Mouse (Mus musculus) neural tube, embryonic 14.5 days (tissue): Measurements from ENCODE around the gene Ubap1. TPM values are rescaled to one million over a fixed set of nuclear protein-coding genes. Genes with fewer than 3 reads are reported as not detected.

Experiments
- ATAC-seq: fragments of 200-750 bp; cut with Nextera tagmentation; 2 replicates; pipeline ENCODE4 v1.8.0; 2017; ENCODE audit warnings: low read depth, mild to moderate bottlenecking, moderate TSS enrichment, moderate library complexity
- H3K27ac ChIP-seq: fragments of 300-500 bp; sonication (generic); 2 replicates; pipeline ENCODE4 v1.5.1; 2014; ENCODE audit warnings: low read depth, mild to moderate bottlenecking, control low read depth, low read length, moderate library complexity, mixed read lengths
- H3K27me3 ChIP-seq: fragments of 300-500 bp; sonication (generic); 2 replicates; pipeline ENCODE4 v1.6.1; 2014; ENCODE audit warnings: low read length; ENCODE audit not compliant: control insufficient read depth, insufficient read depth
- H3K36me3 ChIP-seq: fragments of 300-500 bp; sonication (generic); 2 replicates; pipeline ENCODE4 v1.6.1; 2014; ENCODE audit warnings: low read length, mixed read lengths; ENCODE audit not compliant: control insufficient read depth, insufficient read depth
- H3K4me1 ChIP-seq: fragments of 300-500 bp; sonication (generic); 2 replicates; pipeline ENCODE4 v1.6.1; 2014; ENCODE audit warnings: low read length; ENCODE audit not compliant: control insufficient read depth, insufficient read depth
- H3K4me2 ChIP-seq: fragments of 300-500 bp; sonication (generic); 2 replicates; pipeline ENCODE4 v1.6.1; 2014; ENCODE audit warnings: mild to moderate bottlenecking, low read depth, low read length, control low read depth
- H3K4me3 ChIP-seq: fragments of 300-500 bp; sonication (generic); 2 replicates; pipeline ENCODE4 v1.5.1; 2014; ENCODE audit warnings: low read depth, low read length, control low read depth, mixed read lengths
- H3K9ac ChIP-seq: fragments of 300-500 bp; sonication (generic); replicated peaks from 2 replicates; pipeline ENCODE4 v1.6.1; 2014; ENCODE audit warnings: low read depth, mild to moderate bottlenecking, control low read depth, low read length, mixed read lengths
- H3K9me3 ChIP-seq: fragments of 300-500 bp; sonication (generic); 2 replicates; pipeline ENCODE4 v1.6.1; 2016; ENCODE audit warnings: low read length; ENCODE audit not compliant: control insufficient read depth
- WGBS: fragments of 180-500 bp; shearing (Covaris S2); extraction: QIAGEN DNeasy Blood & Tissue Kit; methylation state at CpG from one replicate; pipeline ENCODE4 v1.1.7; 2014; 5-methylcytosine and 5-hydroxymethylcytosine counted together
- polyA plus RNA-seq: library from polyadenylated mRNA; unstranded; fragments of >200 nt; fragmentation: Nextera tagmentation; extraction: Ambion mirVana; gene quantifications from 2 replicates; pipeline ENCODE4 v1.2.1, GENCODE M21; 2014

Gene Ubap1
- polyA plus RNA-seq, 1 experiment from 2014 or later: 66.8 TPM

DNA sequence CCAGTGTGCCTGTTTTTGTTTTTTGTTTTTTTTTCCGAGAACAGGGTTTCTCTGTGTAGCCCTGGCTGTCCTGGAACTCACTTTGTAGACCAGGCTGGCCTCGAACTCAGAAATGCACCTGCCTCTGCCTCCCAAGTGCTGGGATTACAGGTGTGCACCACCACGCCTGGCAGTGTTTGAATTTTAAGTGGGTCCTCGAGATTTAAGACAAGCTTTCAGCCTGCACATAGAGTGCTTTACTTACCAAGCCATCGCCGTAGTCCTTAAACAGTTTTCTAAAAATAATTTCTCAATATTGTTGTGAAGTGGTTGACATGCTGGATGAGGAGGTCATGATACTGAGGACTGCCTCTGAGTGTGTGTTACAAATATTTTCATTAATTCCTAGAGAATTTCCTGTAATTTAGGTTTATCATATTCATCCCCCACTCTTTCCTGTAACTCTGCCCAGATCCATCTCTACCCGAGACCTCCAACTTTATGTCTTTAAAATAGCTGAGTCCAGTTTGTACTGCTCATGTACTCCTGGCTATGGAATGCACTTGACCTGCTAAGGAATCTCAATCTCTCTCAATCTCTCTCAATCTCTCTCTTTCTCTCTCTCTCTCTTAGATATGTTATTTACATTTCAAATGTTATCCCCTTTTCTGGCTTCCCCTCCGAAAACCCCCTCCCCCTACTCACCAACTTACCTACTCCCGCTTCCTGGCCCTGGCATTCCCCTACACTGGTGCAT lies 21.1 kb downstream of the Ubap1 start:
- no peak overlapping the region for H3K4me3 ChIP-seq
- peaks cover 12% of the 10 kb centered on the region for H3K36me3 ChIP-seq
- H3K4me1 ChIP-seq: no peaks in the 10 kb centered on the region
- no peak overlapping the region for H3K27ac ChIP-seq
- H3K9me3 ChIP-seq: no peaks in the 10 kb centered on the region
- no peak overlapping the region for H3K4me2 ChIP-seq
- WGBS: 96% methylated on average over 9 of the region's 9 CpGs
- H3K27me3 ChIP-seq: no peaks in the 10 kb centered on the region
- no peak overlapping the region for H3K9ac ChIP-seq
- ATAC-seq: no peak

DNA sequence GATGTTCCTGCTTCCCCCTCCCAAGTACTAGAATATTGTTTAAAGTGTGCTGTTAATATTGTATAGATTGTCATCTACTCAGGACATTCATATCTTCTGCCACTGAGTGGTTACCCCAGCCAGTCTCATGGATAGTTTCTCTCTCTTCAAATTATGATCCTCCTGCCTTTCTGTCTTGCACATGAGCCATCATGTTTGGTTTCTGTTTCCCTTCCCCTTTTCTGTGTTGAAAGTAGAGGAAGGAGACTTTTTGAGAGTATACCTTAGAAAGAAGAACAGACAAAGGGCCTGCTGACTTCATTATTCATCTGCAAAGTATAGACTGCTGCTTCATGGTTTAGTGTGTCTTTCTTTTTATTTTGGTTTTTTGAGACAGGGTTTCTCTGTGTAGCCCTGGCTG lies 28.8 kb downstream of the Ubap1 start:
- Histone ChIP-seq H3K27me3 (no peaks in the 10 kb centered on the region), H3K4me2 (no peak overlapping the region), H3K4me1 (no peaks in the 10 kb centered on the region), H3K4me3 (no peak overlapping the region), H3K9ac (no peak overlapping the region), H3K36me3 (peaks cover 20% of the 10 kb centered on the region; the same call in 1 of the 2 replicates), H3K9me3 (no peaks in the 10 kb centered on the region), H3K27ac (no peak overlapping the region)
- ATAC-seq: no peak

DNA sequence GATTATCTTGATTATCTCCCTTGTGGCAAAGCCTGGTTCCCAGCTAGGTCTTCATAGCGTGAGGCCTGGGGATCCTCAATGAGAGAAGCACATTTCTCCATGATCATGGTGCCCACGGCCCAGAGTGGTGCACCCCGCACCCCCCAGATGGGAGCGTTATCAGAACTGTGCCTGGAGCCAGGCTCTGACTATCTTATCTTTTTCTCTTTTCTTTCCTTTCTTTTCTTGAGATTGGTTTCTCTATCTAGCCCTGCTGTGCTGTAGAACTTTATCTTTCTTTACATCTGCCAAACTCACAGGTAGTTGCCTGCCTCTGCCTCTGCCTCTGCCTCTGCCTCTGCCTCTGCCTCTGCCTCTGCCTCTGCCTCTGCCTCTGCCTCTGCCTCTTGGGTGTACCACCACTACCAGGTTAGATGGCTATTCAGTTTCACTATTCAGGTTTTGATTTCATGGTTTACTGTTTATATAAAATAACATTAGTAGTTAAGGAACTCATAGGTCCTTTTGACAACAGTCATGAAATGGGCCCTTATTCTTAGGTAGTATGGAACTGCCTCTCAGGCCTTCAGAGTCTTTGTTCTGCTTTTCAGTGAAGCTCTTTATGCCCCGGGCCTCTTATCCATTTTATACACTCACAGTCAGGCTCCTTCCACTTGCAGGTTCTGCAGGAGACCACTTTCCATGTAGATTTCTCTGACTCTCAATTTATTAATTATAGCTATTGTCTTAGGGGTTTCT lies 32.6 kb downstream of the Ubap1 start:
- Histone ChIP-seq H3K4me1 (no peaks in the 10 kb centered on the region), H3K4me3 (no peak overlapping the region), H3K27ac (no peak overlapping the region), H3K9me3 (no peaks in the 10 kb centered on the region), H3K9ac (no peak overlapping the region), H3K4me2 (no peak overlapping the region), H3K36me3 (peaks cover 18% of the 10 kb centered on the region; the same call in 1 of the 2 replicates), H3K27me3 (no peaks in the 10 kb centered on the region)
- 94% methylated on average over 5 of the region's 5 CpGs for WGBS
- ATAC-seq: no peak

DNA sequence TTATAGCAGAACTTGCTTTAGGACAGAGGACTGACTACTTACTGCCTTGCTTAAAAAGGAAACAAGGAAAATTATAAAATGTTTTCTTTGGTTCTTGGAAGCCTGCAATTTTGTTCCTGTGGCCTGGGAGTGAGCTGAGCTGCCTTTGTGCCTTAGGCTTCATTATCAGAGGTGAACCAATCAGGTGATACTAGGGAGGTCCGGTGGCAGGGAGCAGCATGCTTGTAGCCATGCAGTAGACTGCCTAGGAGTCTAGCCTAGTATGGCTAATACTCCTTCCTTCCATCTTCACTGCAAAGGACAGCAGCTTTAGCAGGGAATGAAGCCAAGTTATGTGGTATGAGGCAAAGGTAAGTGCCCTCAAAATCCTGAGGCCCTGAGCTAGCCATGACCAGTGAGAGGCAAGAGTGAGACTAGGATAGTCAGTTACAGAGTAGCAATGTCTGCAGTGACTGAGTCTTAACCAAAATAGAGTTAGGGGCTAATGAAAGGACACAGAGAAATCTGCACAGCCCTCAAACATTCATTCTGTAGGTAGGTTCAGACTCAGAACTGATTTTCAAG lies 37.7 kb downstream of the Ubap1 start:
- no peak overlapping the region for H3K27ac ChIP-seq
- WGBS: 78% methylated on average over 1 of the region's 1 CpGs
- H3K9me3 ChIP-seq: no peaks in the 10 kb centered on the region
- H3K4me3 ChIP-seq: no peak overlapping the region
- no peaks in the 10 kb centered on the region for H3K4me1 ChIP-seq
- no peaks in the 10 kb centered on the region for H3K27me3 ChIP-seq
- no peak overlapping the region for H3K9ac ChIP-seq
- no peak overlapping the region for H3K4me2 ChIP-seq
- H3K36me3 ChIP-seq: peaks cover 18% of the 10 kb centered on the region
- no peak for ATAC-seq

- H3K9ac ChIP-seq: no peak overlapping the region
- H3K36me3 ChIP-seq: peaks cover 24% of the 10 kb centered on the region
- H3K4me1 ChIP-seq: no peaks in the 10 kb centered on the region
- H3K4me3 ChIP-seq: no peak overlapping the region
- no peak overlapping the region for H3K4me2 ChIP-seq
- WGBS: 83% methylated on average over 7 of the region's 7 CpGs
- ATAC-seq: no peak
- no peaks in the 10 kb centered on the region for H3K27me3 ChIP-seq
- H3K27ac ChIP-seq: no peak overlapping the region
- no peaks in the 10 kb centered on the region for H3K9me3 ChIP-seq
These were observed 39.1 kb downstream of the Ubap1 start for GRCm38 (mm10) chr4:41387755-41388469.

DNA sequence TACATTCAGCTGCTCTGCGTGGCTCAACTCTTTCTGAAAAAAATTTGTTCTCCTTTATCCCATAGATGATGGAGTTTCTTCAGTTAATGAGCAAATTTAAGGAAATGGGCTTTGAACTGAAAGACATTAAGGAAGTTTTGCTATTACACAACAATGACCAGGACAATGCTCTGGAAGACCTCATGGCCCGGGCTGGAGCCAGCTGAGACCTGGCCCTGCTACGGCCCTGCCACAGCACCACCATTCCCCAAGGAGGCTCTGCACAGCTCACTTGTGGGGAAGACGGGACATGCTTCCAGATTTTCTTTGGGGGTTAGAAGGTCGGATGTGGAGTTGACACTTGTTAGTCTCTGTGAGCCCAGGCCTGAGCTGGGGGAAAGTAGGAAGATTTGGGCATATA lies 39.8 kb downstream of the Ubap1 start:
- no peak overlapping the region for H3K27ac ChIP-seq
- H3K27me3 ChIP-seq: no peaks in the 10 kb centered on the region
- ATAC-seq: no peak
- peaks cover 24% of the 10 kb centered on the region for H3K36me3 ChIP-seq
- H3K9me3 ChIP-seq: no peaks in the 10 kb centered on the region
- WGBS: 80% methylated on average over 5 of the region's 5 CpGs
- H3K4me2 ChIP-seq: no peak overlapping the region
- H3K9ac ChIP-seq: no peak overlapping the region
- no peaks in the 10 kb centered on the region for H3K4me1 ChIP-seq
- no peak overlapping the region for H3K4me3 ChIP-seq

DNA sequence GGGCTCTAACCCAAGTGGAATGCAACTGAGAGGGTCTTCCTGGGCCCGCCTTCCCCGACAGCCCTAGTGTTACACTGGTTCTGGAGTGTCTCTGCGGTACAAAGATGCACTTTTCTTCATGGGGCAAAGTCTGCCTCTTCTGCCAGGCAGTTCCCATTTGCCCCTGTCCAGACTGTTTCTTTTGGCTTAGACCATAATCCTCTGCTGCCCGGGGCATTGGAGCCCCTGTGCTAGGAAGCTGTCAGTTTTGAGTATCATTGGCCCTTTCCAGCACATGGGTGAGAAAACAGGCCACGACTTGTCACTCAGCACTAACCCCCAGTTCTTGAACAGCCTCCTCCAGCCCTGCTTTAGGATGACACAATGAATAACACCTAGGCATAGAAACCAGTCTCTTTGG lies 40.4 kb downstream of the Ubap1 start:
- H3K36me3 ChIP-seq: peaks cover 24% of the 10 kb centered on the region
- H3K4me1 ChIP-seq: no peaks in the 10 kb centered on the region
- no peaks in the 10 kb centered on the region for H3K9me3 ChIP-seq
- H3K9ac ChIP-seq: no peak overlapping the region
- no peak overlapping the region for H3K4me2 ChIP-seq
- H3K27me3 ChIP-seq: no peaks in the 10 kb centered on the region
- no peak overlapping the region for H3K4me3 ChIP-seq
- WGBS: 91% methylated on average over 5 of the region's 5 CpGs
- no peak overlapping the region for H3K27ac ChIP-seq
- ATAC-seq: no peak

DNA sequence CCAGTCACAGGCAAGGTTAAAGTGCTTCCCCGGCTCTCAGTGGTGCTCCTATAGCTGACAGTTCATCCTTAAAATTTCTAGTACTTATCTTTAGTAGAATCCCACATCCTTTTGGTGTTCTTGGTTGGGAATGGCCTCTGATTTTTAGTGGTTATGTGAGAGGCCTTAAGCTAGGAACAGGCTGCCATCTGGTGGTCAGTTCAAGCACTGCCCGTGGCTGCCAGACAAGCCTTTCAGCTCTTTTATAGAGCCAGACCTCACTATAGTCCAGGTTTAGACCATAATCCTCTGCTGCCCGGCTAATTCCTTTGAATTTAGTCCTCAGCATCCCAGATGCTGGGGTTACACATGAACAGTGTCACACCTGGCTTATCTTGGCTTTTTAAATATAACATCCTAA lies 41.3 kb downstream of the Ubap1 start:
- no peak for ATAC-seq
- H3K4me2 ChIP-seq: no peak overlapping the region
- peaks cover 24% of the 10 kb centered on the region for H3K36me3 ChIP-seq
- no peaks in the 10 kb centered on the region for H3K9me3 ChIP-seq
- no peak overlapping the region for H3K4me3 ChIP-seq
- H3K9ac ChIP-seq: no peak overlapping the region
- H3K4me1 ChIP-seq: no peaks in the 10 kb centered on the region
- H3K27me3 ChIP-seq: no peaks in the 10 kb centered on the region
- WGBS: 34% methylated on average over 3 of the region's 3 CpGs
- no peak overlapping the region for H3K27ac ChIP-seq

DNA sequence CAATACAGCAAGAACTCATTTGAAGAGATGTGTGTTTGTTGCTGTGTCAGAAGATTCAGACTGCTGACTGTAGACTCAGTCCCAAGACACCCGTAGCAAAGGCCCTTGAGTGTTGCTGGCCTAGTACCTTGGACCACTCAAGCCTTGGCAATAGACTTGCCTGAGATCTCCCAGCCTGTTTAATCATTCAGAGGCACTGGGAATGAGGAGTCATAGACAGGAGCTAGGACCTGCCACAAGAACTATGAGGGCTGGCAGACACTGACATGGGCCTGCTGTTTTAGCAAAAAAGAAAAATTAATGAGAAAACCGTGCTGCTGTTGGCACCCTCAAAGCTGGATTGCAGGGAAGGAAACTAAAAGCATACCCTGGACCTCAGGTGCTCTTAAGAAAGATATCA lies 42.2 kb downstream of the Ubap1 start:
- WGBS: 99% methylated on average over 2 of the region's 2 CpGs
- Histone ChIP-seq H3K36me3 (peaks cover 24% of the 10 kb centered on the region), H3K9me3 (no peaks in the 10 kb centered on the region), H3K4me1 (no peaks in the 10 kb centered on the region), H3K27ac (no peak overlapping the region), H3K27me3 (no peaks in the 10 kb centered on the region), H3K4me3 (no peak overlapping the region), H3K9ac (no peak overlapping the region), H3K4me2 (no peak overlapping the region)
- ATAC-seq: no peak
